Mouse (Mus musculus) embryo, embryonic 9.5 days (tissue): ENCODE results near the gene Nsmce3.

Source experiments
- DNase-seq: peaks from one replicate; pipeline ENCODE4 v3.0.0-alpha.2; 2017; ENCODE audit errors: extremely low spot score

Gene Nsmce3

GRCm38 (mm10) chr7:64872743-64873241 lies at the start of gene Nsmce3:
Nsmce3 (minus strand) TSS chr7:64872997.
- DNase-seq, result peak; percentile 95

GRCm38 (mm10) chr7:64921189-64921588 lies 48.4 kb upstream of the Nsmce3 start:
- no peak for DNase-seq

DNA sequence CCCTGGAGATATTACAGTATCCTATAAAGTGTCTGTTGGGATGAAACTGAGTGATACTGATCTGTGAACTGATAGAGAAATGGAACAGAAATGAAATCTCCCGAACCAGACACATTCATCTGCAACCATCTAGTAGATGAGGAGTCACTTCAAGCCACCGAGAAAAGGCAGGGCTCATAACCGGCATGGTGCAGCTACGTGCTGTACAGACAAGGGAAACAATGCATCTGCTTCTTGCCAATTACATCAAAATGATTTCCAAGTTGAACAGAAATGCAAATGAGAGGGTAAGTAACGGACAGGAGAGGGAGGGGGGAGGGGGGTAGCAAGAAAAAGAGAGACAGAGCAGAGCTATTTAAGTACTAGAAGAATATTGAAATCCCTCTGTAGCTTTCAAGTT lies 47.9 kb upstream of the Nsmce3 start:
- no peak for DNase-seq

GRCm38 (mm10) chr7:64916654-64917053 lies 43.9 kb upstream of the Nsmce3 start:
- DNase-seq, result no peak

GRCm38 (mm10) chr7:64915121-64915520 lies 42.3 kb upstream of the Nsmce3 start:
- DNase-seq, result no peak

GRCm38 (mm10) chr7:64911945-64912344 lies 39.1 kb upstream of the Nsmce3 start:
- DNase-seq, result no peak

DNA sequence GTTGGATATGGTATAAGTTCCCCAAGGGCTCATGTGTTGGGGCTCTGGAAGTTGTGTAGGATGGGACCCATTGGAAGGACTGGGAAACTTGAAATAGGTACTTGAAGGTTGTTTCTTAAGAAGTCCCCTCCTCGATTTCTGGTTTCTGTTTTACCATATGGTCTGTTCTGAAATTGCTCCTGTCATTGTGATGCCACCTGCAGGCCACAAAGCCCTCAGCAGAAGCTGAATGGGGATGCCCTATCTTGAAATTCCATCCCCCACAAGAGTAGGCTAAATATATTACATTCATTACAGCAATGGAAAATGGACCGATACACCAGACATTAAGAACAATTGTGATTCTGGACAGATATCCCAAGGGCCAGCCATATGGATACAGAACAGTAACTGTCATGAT lies 37.4 kb upstream of the Nsmce3 start:
- no peak for DNase-seq

- DNase-seq, result no peak
Measured at GRCm38 (mm10) chr7:64906955-64907354, 34.2 kb upstream of the Nsmce3 start.

DNA sequence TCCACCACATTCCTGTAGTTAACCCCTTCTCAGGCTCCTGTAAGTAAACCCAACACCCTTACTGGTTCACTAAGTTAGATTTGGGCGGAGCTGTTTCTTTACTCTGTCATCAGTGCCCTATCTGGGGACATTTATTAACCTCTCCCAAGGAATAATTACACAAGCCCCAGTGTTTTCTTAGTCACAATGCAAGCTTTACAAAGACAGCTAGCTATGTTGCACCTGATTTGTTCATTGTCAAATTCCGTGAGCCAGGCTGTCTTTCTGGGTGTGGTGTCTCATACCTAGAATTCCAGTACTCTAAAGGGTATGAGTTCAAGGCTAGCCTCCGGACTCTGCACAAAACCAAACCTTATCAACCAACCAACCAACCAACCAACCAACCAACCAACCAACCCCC lies 32.7 kb upstream of the Nsmce3 start:
- DNase-seq, result no peak

DNA sequence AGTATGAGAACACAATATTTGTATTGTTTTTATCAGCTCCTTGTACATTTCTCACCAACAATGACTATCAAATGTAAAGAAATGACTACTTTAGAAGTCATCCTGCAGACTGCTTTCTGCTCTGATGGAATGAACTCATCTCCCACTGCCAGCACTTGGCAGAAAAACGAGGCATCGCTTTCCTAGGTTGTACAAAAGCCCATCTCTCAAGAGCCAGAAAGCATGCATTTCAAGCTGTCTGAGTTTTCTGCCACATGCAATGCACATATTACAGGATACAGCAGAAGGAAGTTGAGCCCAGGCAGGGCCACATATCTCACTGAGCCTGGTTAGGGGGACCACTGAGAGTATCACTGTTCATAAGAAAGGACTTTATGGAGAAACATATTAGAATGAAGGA lies 27.5 kb upstream of the Nsmce3 start:
- no peak for DNase-seq

GRCm38 (mm10) chr7:64896587-64896986 lies 23.8 kb upstream of the Nsmce3 start:
- DNase-seq, result no peak

- no peak for DNase-seq
Measured at GRCm38 (mm10) chr7:64895685-64896101, 22.9 kb upstream of the Nsmce3 start.

- no peak for DNase-seq
Measured at GRCm38 (mm10) chr7:64891139-64891538, 18.3 kb upstream of the Nsmce3 start.

DNA sequence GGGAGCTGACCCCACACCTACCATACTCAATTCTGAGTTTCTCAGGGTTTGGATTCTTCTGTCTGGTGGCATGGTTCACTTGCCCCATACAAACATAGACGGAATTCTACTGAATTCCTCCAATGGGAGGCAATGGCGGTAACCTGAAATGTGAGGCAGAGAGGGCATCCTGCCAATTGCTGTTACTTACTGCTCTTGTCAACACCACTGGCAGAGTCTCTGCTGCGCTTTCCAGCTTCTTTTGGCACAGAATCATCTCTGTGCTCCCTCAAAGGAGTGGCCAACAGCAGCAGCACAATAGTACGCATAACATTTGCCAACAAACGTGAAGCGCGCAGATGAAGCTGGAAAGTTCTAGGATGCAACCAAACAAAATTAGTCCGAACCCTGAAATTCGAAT lies 17.1 kb upstream of the Nsmce3 start:
- DNase-seq, result no peak

DNA sequence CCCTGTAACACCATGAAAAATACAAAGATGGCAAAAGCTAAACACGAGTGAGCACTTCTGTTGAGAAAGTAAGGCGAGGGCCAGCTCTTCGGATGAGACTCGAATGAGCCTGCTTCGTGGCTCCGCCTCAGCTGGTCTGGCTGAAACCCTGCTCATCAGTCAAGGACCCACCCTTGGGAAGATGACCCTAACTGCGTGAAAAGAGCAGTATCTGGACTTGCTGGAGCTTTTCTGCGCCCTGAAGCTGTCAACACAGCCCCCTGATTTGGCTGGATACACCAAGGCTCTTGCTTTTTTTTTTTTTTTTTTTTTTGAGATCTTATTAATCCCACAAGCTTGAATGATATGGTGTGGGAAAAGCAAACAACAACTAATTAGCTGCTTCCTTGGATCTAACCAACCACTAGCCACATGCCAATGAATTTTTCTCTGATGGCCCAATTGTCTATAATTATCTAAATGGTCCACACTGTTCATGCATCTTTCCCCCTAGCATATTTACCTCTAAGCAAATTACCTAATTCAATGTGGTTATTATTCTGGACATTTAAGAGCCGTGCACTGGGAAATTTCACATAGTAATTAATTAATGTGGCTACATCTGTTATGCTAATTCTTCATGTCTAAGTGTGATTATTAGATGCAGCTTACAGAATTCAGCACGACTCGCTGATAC lies 11.5 kb upstream of the Nsmce3 start:
- no peak for DNase-seq

DNA sequence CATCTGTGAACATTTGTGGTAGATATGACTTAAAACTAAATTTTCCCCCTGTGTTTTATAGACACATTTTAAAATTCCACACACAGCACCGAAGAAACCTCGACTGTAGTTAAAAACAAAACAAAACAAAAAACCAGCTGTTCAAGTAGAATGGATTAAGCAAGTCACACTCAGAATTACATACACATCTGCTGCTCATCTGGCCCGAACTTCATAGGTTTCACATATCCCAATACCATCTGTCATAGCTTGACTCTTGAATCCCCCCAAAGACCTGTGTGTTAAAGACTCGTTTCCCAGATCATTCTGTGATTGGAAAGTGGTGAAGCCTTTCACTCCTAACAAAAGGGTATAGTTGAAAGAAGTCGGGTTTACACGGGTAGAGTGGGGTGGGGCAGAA lies 9.4 kb upstream of the Nsmce3 start:
- no peak for DNase-seq

- no peak for DNase-seq
Measured at GRCm38 (mm10) chr7:64881387-64881786, 8.6 kb upstream of the Nsmce3 start.

DNA sequence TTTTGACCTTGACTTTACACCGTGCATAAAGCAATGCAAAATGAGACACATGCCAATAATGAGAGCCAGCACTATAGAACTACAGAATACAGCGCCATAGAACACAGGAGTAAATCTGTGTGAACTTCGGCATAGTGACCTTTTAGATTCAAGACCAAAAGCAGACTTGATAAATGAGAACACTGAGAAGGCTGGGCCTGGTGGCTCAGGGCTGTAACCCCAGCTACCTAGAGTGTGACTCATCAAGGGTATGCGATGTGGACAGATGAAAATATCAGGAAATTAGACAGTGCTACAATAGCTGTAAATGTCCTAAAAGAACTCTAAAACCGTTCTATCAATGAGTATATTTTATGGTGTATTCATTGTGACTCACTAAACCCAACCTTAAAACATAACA lies 7.6 kb upstream of the Nsmce3 start:
- DNase-seq, result no peak

DNA sequence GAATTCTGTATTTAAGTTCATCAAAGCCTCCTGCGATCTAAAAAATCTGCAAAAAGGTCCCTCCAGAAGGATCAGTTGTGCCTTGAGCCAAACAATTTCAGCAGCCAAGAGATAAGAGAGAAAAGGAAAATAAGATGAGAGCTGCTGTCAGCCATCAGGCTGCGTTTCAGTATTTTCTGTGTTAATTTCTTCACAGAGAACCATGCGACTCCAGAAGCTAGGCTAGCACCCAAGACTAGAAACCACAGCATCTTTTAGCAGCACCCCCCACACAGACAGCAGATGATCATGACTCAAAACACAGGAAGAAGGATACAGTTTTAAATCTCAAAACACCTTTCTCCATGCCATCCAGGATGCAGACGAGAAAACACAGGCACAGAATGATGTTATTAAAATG lies 2.1 kb upstream of the Nsmce3 start:
- DNase-seq, result no peak

DNA sequence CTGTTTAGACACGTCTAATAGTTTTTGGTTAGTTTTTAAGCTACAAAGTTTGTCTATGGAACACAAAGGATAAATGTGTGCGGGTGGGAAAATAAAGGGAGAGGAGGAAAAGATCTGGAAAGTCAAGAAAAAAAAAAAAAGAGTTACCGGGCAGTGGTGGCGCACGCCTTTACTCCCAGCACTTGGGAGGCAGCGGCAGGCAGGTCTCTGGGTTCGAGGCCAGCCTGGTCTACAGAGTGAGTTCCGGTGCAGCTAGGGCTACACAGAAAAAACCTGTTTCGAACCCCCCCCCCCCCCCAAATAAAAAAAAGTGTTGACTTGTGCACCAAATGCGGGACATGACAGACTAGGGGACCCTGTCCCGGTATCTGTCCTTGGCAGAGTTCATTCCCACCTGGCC lies 469 bp upstream of the Nsmce3 start:
- no peak for DNase-seq

- peak; percentile 10 for DNase-seq
Measured at GRCm38 (mm10) chr7:64871987-64872742, 632 bp downstream of the Nsmce3 start.

DNA sequence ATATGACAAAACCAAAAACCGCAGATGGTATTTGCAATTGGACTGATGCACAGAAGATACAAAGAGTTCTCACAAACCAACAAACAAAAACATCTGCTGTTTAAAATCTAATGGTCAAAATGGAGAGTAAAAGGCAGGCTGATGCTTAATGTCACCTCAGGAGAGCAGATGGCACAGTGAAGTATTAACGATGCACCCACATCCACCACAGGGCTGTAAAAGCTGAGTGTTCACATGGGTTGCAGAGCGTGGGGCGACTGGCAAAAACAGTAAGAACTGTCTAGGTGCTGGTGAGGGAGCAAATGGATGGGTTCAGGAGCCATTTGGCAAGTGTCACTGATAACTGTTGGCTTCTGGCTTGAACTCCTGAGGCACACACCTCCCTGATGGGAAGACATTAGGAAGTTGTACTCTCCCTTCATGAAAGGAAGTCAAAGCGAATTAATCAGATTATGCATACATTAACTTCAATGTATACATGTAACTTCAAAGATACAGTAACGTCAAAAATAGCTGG lies 3.2 kb downstream of the Nsmce3 start:
- no peak for DNase-seq

GRCm38 (mm10) chr7:64863538-64863937 lies 9.3 kb downstream of the Nsmce3 start:
- DNase-seq, result no peak
